Mouse (Mus musculus) neural tube, embryonic 14.5 days (tissue): Measurements from ENCODE around the gene Cdipt. TPM values are rescaled to one million over a fixed set of nuclear protein-coding genes. Genes with fewer than 3 reads are reported as not detected.
A peak's percentile ranks its signal among the peaks of the same experiment; 100 is the strongest.

Experiments
- ATAC-seq: fragments of 200-750 bp; cut with Nextera tagmentation; 2 replicates; pipeline ENCODE4 v1.8.0; 2017; ENCODE audit warnings: low read depth, mild to moderate bottlenecking, moderate TSS enrichment, moderate library complexity
- H3K27ac ChIP-seq: fragments of 300-500 bp; sonication (generic); 2 replicates; pipeline ENCODE4 v1.5.1; 2014; ENCODE audit warnings: low read depth, mild to moderate bottlenecking, control low read depth, low read length, moderate library complexity, mixed read lengths
- H3K27me3 ChIP-seq: fragments of 300-500 bp; sonication (generic); 2 replicates; pipeline ENCODE4 v1.6.1; 2014; ENCODE audit warnings: low read length; ENCODE audit not compliant: control insufficient read depth, insufficient read depth
- H3K36me3 ChIP-seq: fragments of 300-500 bp; sonication (generic); 2 replicates; pipeline ENCODE4 v1.6.1; 2014; ENCODE audit warnings: low read length, mixed read lengths; ENCODE audit not compliant: control insufficient read depth, insufficient read depth
- H3K4me1 ChIP-seq: fragments of 300-500 bp; sonication (generic); 2 replicates; pipeline ENCODE4 v1.6.1; 2014; ENCODE audit warnings: low read length; ENCODE audit not compliant: control insufficient read depth, insufficient read depth
- H3K4me2 ChIP-seq: fragments of 300-500 bp; sonication (generic); 2 replicates; pipeline ENCODE4 v1.6.1; 2014; ENCODE audit warnings: mild to moderate bottlenecking, low read depth, low read length, control low read depth
- H3K4me3 ChIP-seq: fragments of 300-500 bp; sonication (generic); 2 replicates; pipeline ENCODE4 v1.5.1; 2014; ENCODE audit warnings: low read depth, low read length, control low read depth, mixed read lengths
- H3K9ac ChIP-seq: fragments of 300-500 bp; sonication (generic); replicated peaks from 2 replicates; pipeline ENCODE4 v1.6.1; 2014; ENCODE audit warnings: low read depth, mild to moderate bottlenecking, control low read depth, low read length, mixed read lengths
- H3K9me3 ChIP-seq: fragments of 300-500 bp; sonication (generic); 2 replicates; pipeline ENCODE4 v1.6.1; 2016; ENCODE audit warnings: low read length; ENCODE audit not compliant: control insufficient read depth
- WGBS: fragments of 180-500 bp; shearing (Covaris S2); extraction: QIAGEN DNeasy Blood & Tissue Kit; methylation state at CpG from one replicate; pipeline ENCODE4 v1.1.7; 2014; 5-methylcytosine and 5-hydroxymethylcytosine counted together
- polyA plus RNA-seq: library from polyadenylated mRNA; unstranded; fragments of >200 nt; fragmentation: Nextera tagmentation; extraction: Ambion mirVana; gene quantifications from 2 replicates; pipeline ENCODE4 v1.2.1, GENCODE M21; 2014

Gene Cdipt
- polyA plus RNA-seq, 1 experiment from 2014 or later, result 105 TPM

DNA sequence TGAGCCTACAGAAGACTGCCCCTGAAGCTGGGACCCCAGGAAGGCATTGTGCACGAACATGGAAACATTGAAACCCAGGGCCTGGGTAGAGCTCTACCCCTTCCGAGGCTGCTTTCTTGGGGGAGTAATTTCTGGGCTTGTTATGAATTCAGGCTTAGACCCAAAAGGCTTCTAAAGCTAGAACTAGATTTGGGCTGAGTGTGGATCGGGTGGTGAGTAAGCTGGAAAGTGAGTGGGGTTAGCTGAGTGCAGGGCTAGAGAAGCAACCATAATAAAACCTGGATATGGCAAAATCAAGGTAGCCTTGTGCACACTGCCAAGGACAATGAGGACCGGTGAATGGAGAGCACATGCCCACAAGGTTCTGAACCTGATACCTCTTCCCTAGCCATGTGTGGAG lies 13.7 kb upstream of the Cdipt start:
- no peaks in the 10 kb centered on the region for H3K4me1 ChIP-seq
- no peak overlapping the region for H3K9ac ChIP-seq
- H3K27ac ChIP-seq, result no peak overlapping the region
- H3K36me3 ChIP-seq, result peaks cover 34% of the 10 kb centered on the region
- ATAC-seq, result no peak
- no peak overlapping the region for H3K4me2 ChIP-seq
- no peaks in the 10 kb centered on the region for H3K9me3 ChIP-seq
- no peaks in the 10 kb centered on the region for H3K27me3 ChIP-seq
- 89% methylated on average over 4 of the region's 4 CpGs for whole genome bisulfite sequencing
- H3K4me3 ChIP-seq, result no peak overlapping the region

GRCm38 (mm10) chr7:126963548-126964286 lies 12.0 kb upstream of the Cdipt start:
- H3K4me3 ChIP-seq, result no peak overlapping the region
- H3K36me3 ChIP-seq, result peaks cover 33% of the 10 kb centered on the region
- H3K27ac ChIP-seq, result no peak overlapping the region
- H3K27me3 ChIP-seq, result no peaks in the 10 kb centered on the region
- H3K9me3 ChIP-seq, result no peaks in the 10 kb centered on the region
- no peaks in the 10 kb centered on the region for H3K4me1 ChIP-seq
- no peak overlapping the region for H3K4me2 ChIP-seq
- WGBS, result 27% methylated on average over 19 of the region's 19 CpGs
- no peak overlapping the region for H3K9ac ChIP-seq
- ATAC-seq, result no peak

DNA sequence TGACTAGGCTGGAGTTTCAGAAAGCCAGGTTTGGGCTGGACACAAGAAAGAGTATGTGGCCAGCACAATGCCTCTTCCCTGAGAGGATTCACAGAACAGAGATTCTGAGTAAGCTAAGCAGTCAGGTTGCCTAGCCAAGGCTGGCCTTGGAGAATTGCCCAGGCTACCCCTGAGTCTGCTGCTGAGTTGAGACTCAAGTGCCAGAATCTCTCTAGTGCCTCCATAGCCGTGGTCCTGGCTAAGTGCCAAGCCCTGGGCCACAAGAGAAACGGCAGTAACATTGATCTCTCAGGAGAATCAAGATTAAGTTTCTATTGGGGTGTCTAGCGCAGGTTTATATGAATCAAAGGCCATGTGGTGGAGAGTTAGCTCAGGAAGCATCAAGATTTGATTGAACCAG lies 10.1 kb upstream of the Cdipt start:
- H3K27me3 ChIP-seq, result no peaks in the 10 kb centered on the region
- H3K27ac ChIP-seq, result no peak overlapping the region
- H3K9ac ChIP-seq, result no peak overlapping the region
- no peaks in the 10 kb centered on the region for H3K4me1 ChIP-seq
- peaks cover 37% of the 10 kb centered on the region; the same call in 1 of the 2 replicates for H3K36me3 ChIP-seq
- no peaks in the 10 kb centered on the region for H3K9me3 ChIP-seq
- H3K4me3 ChIP-seq, result no peak overlapping the region
- ATAC-seq, result no peak
- 57% methylated on average over 3 of the region's 3 CpGs for WGBS
- no peak overlapping the region for H3K4me2 ChIP-seq

GRCm38 (mm10) chr7:126967361-126967760 lies 8.4 kb upstream of the Cdipt start:
- H3K4me3 ChIP-seq, result no peak overlapping the region
- H3K9me3 ChIP-seq, result no peaks in the 10 kb centered on the region
- peaks cover 29% of the 10 kb centered on the region; the same call in 1 of the 2 replicates for H3K36me3 ChIP-seq
- no peak overlapping the region for H3K4me2 ChIP-seq
- no peaks in the 10 kb centered on the region for H3K4me1 ChIP-seq
- WGBS, result 68% methylated on average over 5 of the region's 6 CpGs
- no peak overlapping the region for H3K9ac ChIP-seq
- no peaks in the 10 kb centered on the region for H3K27me3 ChIP-seq
- H3K27ac ChIP-seq, result no peak overlapping the region
- ATAC-seq, result no peak

DNA sequence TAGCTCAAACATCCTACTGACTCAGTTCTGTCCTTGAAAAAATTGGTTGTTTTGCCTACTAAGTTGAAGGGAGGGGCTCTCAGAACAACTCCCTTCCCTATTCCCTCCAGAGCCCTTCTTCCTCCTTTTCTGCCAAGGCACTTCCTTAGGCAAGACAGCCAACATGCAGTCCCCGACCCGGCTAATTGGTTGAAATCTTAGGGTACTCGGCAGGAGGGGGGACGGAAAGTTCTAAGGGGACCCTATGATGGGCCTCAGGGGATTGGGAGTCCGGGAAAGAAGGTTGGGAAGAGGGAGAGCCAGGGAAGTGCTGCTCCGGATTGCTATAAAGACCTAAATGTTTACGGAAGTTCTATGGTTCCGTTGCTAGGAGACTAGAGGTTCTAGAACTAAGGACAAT lies 221 bp upstream of the Cdipt start:
- Histone ChIP-seq H3K4me2 (peak overlapping the region; percentile 87), H3K9ac (peak overlapping the region; percentile 80), H3K9me3 (no peaks in the 10 kb centered on the region), H3K27ac (peak overlapping the region; percentile 96), H3K4me1 (0 out of 2 replicates have a peak, but pooled peaks cover 8% of the 10 kb centered on the region), H3K4me3 (no peak overlapping the region; the same call in 1 of the 2 replicates), H3K36me3 (peaks cover 19% of the 10 kb centered on the region), H3K27me3 (no peaks in the 10 kb centered on the region)
- no peak for ATAC-seq
- 11% methylated on average over 8 of the region's 8 CpGs for WGBS

DNA sequence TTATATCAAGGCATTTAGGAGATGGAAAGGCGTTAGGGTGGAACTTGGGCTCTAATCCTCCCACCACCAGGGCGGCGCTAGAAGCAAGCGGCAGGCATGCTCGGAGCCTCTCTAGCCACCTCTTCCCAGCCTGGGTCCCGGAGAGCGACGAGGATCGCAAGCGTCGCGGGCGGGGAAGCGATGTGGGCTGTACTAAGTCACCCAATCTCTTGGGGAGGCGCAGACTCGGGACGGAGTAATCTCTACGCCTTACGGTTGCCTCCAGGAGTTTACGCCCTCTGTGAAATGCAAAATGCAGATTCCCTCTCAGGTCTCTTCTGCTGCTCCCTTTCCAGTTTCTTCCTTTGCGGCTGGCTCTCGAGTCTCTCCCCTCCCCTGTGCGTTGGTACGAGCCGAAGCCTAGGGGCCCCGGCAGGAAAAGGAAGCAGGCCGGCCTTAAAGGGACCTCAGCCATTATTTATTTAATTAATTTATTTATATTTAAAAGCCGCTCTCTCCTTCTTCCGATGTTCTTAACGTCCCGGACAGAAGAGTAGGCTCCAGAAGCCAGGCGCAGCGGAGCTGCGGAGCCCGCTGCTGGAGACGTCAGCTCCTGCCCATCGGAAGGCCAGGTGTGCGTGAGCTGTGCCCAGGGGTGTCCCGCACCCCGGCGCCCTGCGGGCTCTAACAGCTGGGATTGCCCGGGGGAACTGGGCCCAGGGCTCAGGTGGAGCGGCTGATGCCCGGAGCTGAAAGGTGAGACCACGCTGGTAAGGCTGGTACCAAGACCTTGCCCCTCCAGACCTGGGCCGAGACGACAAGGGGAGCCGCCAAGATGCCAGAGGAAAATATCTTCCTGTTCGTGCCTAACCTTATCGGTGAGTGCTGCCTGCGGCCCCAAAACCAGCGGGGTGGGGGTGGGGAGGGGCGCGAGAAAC lies 494 bp downstream of the Cdipt start, which contains the start of gene Cdiptos:
TSS of gene Cdiptos (minus strand) at position 149 of the 917 bp plus-strand sequence.
- 0% methylated on average over 55 of the region's 55 CpGs for WGBS
- H3K27ac ChIP-seq, result peak within 1 kb of the TSS; percentile 96
- peak within 1 kb of the TSS; percentile 80 for H3K9ac ChIP-seq
- peak within 1 kb of the TSS; percentile 68 for H3K4me3 ChIP-seq
- peak within 1 kb of the TSS; percentile 87 for H3K4me2 ChIP-seq
- ATAC-seq, result peak; percentile 97
- H3K27me3 ChIP-seq, result no peaks in the 10 kb centered on the region
- H3K9me3 ChIP-seq, result no peaks in the 10 kb centered on the region
- H3K36me3 ChIP-seq, result peaks cover 16% of the 10 kb centered on the region
- H3K4me1 ChIP-seq, result 0 out of 2 replicates have a peak, but pooled peaks cover 8% of the 10 kb centered on the region

- WGBS, result 28% methylated on average over 14 of the region's 14 CpGs
- peak overlapping the region; percentile 80 for H3K9ac ChIP-seq
- no peaks in the 10 kb centered on the region for H3K9me3 ChIP-seq
- peak overlapping the region; percentile 87 for H3K4me2 ChIP-seq
- peaks cover 18% of the 10 kb centered on the region for H3K36me3 ChIP-seq
- 0 out of 2 replicates have a peak, but pooled peaks cover 8% of the 10 kb centered on the region for H3K4me1 ChIP-seq
- H3K4me3 ChIP-seq, result peak overlapping the region; percentile 68
- H3K27ac ChIP-seq, result peak overlapping the region; percentile 96
- H3K27me3 ChIP-seq, result no peaks in the 10 kb centered on the region
- no peak for ATAC-seq
Observed at GRCm38 (mm10) chr7:126976878-126977459, 1.3 kb downstream of the Cdipt start.

GRCm38 (mm10) chr7:126978841-126979240 lies 3.1 kb downstream of the Cdipt start:
- no peaks in the 10 kb centered on the region for H3K27me3 ChIP-seq
- no peak overlapping the region for H3K4me3 ChIP-seq
- H3K4me2 ChIP-seq, result no peak overlapping the region
- 0 out of 2 replicates have a peak, but pooled peaks cover 8% of the 10 kb centered on the region for H3K4me1 ChIP-seq
- peaks cover 18% of the 10 kb centered on the region for H3K36me3 ChIP-seq
- H3K9ac ChIP-seq, result no peak overlapping the region
- no peaks in the 10 kb centered on the region for H3K9me3 ChIP-seq
- WGBS, result 95% methylated on average over 6 of the region's 6 CpGs
- no peak for ATAC-seq
- no peak overlapping the region for H3K27ac ChIP-seq
